10 mouse cellular contexts compared by ENCODE assay signal in the genomic region with DNA sequence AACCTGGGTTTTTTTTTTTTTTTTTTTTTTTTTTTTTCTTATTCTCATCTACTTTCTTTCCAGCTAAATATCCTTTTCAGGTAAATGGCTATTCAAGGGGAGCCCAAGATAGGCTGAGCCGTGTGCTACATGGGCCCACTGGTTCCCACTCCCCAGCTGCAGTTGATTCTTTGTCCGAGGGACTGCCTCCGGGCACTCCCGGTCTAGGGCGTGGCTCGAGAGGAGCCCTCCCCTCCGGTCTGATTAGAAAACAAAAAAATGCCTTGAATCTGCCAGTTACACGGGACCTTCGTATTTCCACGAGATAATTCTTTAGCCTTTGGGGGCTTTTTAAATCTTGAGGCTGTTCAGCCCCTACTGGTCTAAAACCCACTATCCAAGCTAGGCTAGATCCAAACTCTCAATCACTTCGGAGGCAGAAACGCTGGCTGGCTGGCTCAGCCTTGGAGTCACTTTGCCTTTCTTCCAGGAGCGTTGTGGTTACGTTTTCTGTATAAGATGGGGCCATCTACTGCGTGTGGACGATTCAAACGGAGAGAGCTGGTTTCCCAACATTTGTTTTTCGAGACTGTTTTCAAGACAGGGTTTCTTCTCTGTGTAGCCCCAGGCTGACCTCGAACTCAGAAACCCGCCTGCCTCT. TPM values are rescaled to one million over a fixed set of nuclear protein-coding genes. Genes with fewer than 3 reads are reported as not detected.
A peak's percentile ranks its signal among the peaks of the same experiment; 100 is the strongest.
DNase-seq lines count a peak whose midpoint lies in the region; ATAC-seq and TF ChIP-seq lines count a peak whose summit lies in the region.
"Had no signal": no experiment of that assay in that cellular context is flagged by ENCODE, and none has a peak within 500 bp of the region (broad histone marks: within the 10 kb centered on the region; RNA-seq: fewer than 3 reads in every experiment).

No protein-coding gene starts in this region.

- TF ChIP-seq EP300 in liver, embryonic 14.5 days (IDR thresholded peaks at IDR 0.05; ENCODE audit: low read depth): no peak

- DNase-seq in adrenal gland, adult 2 months: peak; percentile 11
- no peak for DNase-seq in adrenal gland, adult 8-10 months
- peak; percentile 79 for DNase-seq in midbrain, embryonic 11.5 days (ENCODE audit: low spot score, missing footprints)
- no peak for DNase-seq in liver, embryonic 14.5 days (ENCODE audit: low read depth in 3 of 3, low spot score in 3 of 3)
- no peak for DNase-seq in thymus, postnatal 0 days (ENCODE audit: low spot score)
- no peak for DNase-seq in thymus, postnatal 36 days
- DNase-seq: layer of hippocampus, adult 9-11 months had no signal

- ATAC-seq in midbrain, embryonic 11.5 days (ENCODE audit: low FRiP score): no peak
- ATAC-seq in midbrain, embryonic 13.5 days: no peak
- ATAC-seq in liver, embryonic 14.5 days (ENCODE audit: insufficient read depth): no peak
- ATAC-seq in CD4-positive, CD25-positive, alpha-beta regulatory T cell, adult 4 months: no peak

- no peak overlapping the region for H3K4me2 ChIP-seq in midbrain, embryonic 11.5 days
- H3K4me2 ChIP-seq in midbrain, embryonic 13.5 days (replicated peaks): no peak overlapping the region
- peak overlapping the region; percentile 56 for H3K4me2 ChIP-seq in liver, embryonic 14.5 days (ENCODE audit: low read depth)

- no peak for TF ChIP-seq CTCF in liver, embryonic 14.5 days (IDR thresholded peaks at IDR 0.05; ENCODE audit: low read depth)

- H3K4me3 ChIP-seq in midbrain, embryonic 11.5 days (ENCODE audit: low read depth, low read length): no peak overlapping the region
- no peak overlapping the region; the same call in 1 of the 2 replicates for H3K4me3 ChIP-seq in midbrain, embryonic 13.5 days (replicated peaks)
- H3K4me3 ChIP-seq in liver, embryonic 14.5 days (ENCODE audit: insufficient read depth in 1 of 2, low read depth in 2 of 2, low read length in 2 of 2): peak overlapping the region; percentile 2 to 14; a peak in 2 of 4 replicates
- H3K4me3 ChIP-seq: erythroblast, embryonic 14.5 days had no signal

- no peak overlapping the region for H3K9ac ChIP-seq in midbrain, embryonic 11.5 days (ENCODE audit: low read length)
- no peak overlapping the region for H3K9ac ChIP-seq in midbrain, embryonic 13.5 days (replicated peaks)
- no peak overlapping the region for H3K9ac ChIP-seq in liver, embryonic 14.5 days (replicated peaks)

- H3K4me1 ChIP-seq in midbrain, embryonic 11.5 days (ENCODE audit: control insufficient read depth, insufficient read depth, low read length): no peaks in the 10 kb centered on the region
- no peaks in the 10 kb centered on the region for H3K4me1 ChIP-seq in midbrain, embryonic 13.5 days (replicated peaks)
- H3K4me1 ChIP-seq in liver, embryonic 14.5 days (replicated peaks; ENCODE audit: control insufficient read depth in 2 of 2, insufficient read depth in 2 of 2, low read length in 1 of 2): no peaks in the 10 kb centered on the region; a peak in 1 of 4 replicates

- H3K27me3 ChIP-seq in midbrain, embryonic 11.5 days (ENCODE audit: control insufficient read depth, insufficient read depth, low read length): no peaks in the 10 kb centered on the region
- H3K27me3 ChIP-seq in midbrain, embryonic 13.5 days: no peaks in the 10 kb centered on the region
- H3K27me3 ChIP-seq in liver, embryonic 14.5 days (ENCODE audit: control insufficient read depth, insufficient read depth, low read length): no peaks in the 10 kb centered on the region; the same call in none of the 2 replicates

- WGBS in midbrain, embryonic 11.5 days: 45% methylated on average over 20 of the region's 20 CpGs
- WGBS in midbrain, embryonic 13.5 days: 47% methylated on average over 20 of the region's 20 CpGs
- 17% methylated on average over 20 of the region's 20 CpGs for WGBS in liver, embryonic 14.5 days (ENCODE audit: insufficient replicate concordance)

- no peaks in the 10 kb centered on the region; the same call in 1 of the 2 replicates for H3K9me3 ChIP-seq in midbrain, embryonic 11.5 days (ENCODE audit: control insufficient read depth, low read length)
- no peaks in the 10 kb centered on the region for H3K9me3 ChIP-seq in midbrain, embryonic 13.5 days
- no peaks in the 10 kb centered on the region for H3K9me3 ChIP-seq in liver, embryonic 14.5 days (ENCODE audit: control insufficient read depth, low read length)

- no peaks in the 10 kb centered on the region for H3K36me3 ChIP-seq in midbrain, embryonic 11.5 days (ENCODE audit: control insufficient read depth, insufficient read depth, low read length)
- no peaks in the 10 kb centered on the region for H3K36me3 ChIP-seq in midbrain, embryonic 13.5 days
- no peaks in the 10 kb centered on the region for H3K36me3 ChIP-seq in liver, embryonic 14.5 days (replicated peaks; ENCODE audit: control insufficient read depth, insufficient read depth, low read depth)

- no peak overlapping the region for H3K27ac ChIP-seq in midbrain, embryonic 11.5 days (ENCODE audit: low read depth, low read length)
- H3K27ac ChIP-seq in midbrain, embryonic 13.5 days: no peak overlapping the region
- no peak overlapping the region for H3K27ac ChIP-seq in liver, embryonic 14.5 days

RNA-seq across cellular contexts. Expression of a gene that starts 1.4 kb away (rescaled TPM):
- total RNA-seq in adrenal gland, adult 2 months (2021): not detected
- not detected in 2 replicates for polyA plus RNA-seq in adrenal gland, adult 2 months (2012; rRNA removed)
- total RNA-seq in adrenal gland, adult 8-10 months (2022): not detected
- polyA plus RNA-seq in midbrain, embryonic 11.5 days (2014; fragmentation: Nextera tagmentation; extraction: Ambion mirVana): not detected in 2 replicates
- polyA plus RNA-seq in midbrain, embryonic 13.5 days (2015; fragmentation: Nextera tagmentation; extraction: Ambion mirVana): not detected in 2 replicates
- not detected in 2 replicates for polyA plus RNA-seq in liver, embryonic 14.5 days (2012; rRNA removed)
- polyA plus RNA-seq in liver, embryonic 14.5 days (2014; fragmentation: Nextera tagmentation; extraction: Ambion mirVana): not detected in 2 replicates
- 3.9 and 4.4 TPM in 2 replicates for polyA plus RNA-seq in thymus, postnatal 0 days (2015; fragmentation: Nextera tagmentation; extraction: Ambion mirVana)
- not detected for polyA plus RNA-seq in CD4-positive, CD25-positive, alpha-beta regulatory T cell, adult 4 months (2017; shearing (Covaris generic))
- polyA plus RNA-seq: erythroblast, embryonic 14.5 days had no signal

RNA-seq across cellular contexts. Expression of a gene that starts 17.7 kb away (rescaled TPM):
- not detected for total RNA-seq in adrenal gland, adult 2 months (2021)
- 0.04 and 0.08 TPM in 2 replicates for polyA plus RNA-seq in adrenal gland, adult 2 months (2012; rRNA removed)
- under 1 TPM; 0.14 to 0.48 (median 0.24) TPM for total RNA-seq in adrenal gland, adult 8-10 months (2022)
- 0.05 TPM in 1 of 2 replicates, not detected in the other for polyA plus RNA-seq in midbrain, embryonic 11.5 days (2014; fragmentation: Nextera tagmentation; extraction: Ambion mirVana)
- 0.12 TPM in 1 of 2 replicates, not detected in the other for polyA plus RNA-seq in midbrain, embryonic 13.5 days (2015; fragmentation: Nextera tagmentation; extraction: Ambion mirVana)
- polyA plus RNA-seq in liver, embryonic 14.5 days (2012; rRNA removed): 1.5 and 1.6 TPM in 2 replicates
- 2.2 and 2.8 TPM in 2 replicates for polyA plus RNA-seq in liver, embryonic 14.5 days (2014; fragmentation: Nextera tagmentation; extraction: Ambion mirVana)
- 0.83 and 0.90 TPM in 2 replicates for polyA plus RNA-seq in thymus, postnatal 0 days (2015; fragmentation: Nextera tagmentation; extraction: Ambion mirVana)
- polyA plus RNA-seq in CD4-positive, CD25-positive, alpha-beta regulatory T cell, adult 4 months (2017; shearing (Covaris generic)): not detected
- polyA plus RNA-seq: erythroblast, embryonic 14.5 days had no signal

RNA-seq across cellular contexts. Expression of a gene that starts 25.3 kb away (rescaled TPM):
- 10 to 100 TPM; 11.7 to 13.5 TPM for total RNA-seq in adrenal gland, adult 2 months (2021)
- 13.4 and 15.4 TPM in 2 replicates for polyA plus RNA-seq in adrenal gland, adult 2 months (2012; rRNA removed)
- 10 to 100 TPM; 13.4 to 29.5 (median 19.3) TPM for total RNA-seq in adrenal gland, adult 8-10 months (2022)
- polyA plus RNA-seq in midbrain, embryonic 11.5 days (2014; fragmentation: Nextera tagmentation; extraction: Ambion mirVana): 2.0 and 2.5 TPM in 2 replicates
- polyA plus RNA-seq in midbrain, embryonic 13.5 days (2015; fragmentation: Nextera tagmentation; extraction: Ambion mirVana): 1.9 and 2.9 TPM in 2 replicates
- polyA plus RNA-seq in liver, embryonic 14.5 days (2012; rRNA removed): 3.9 and 4.3 TPM in 2 replicates
- polyA plus RNA-seq in liver, embryonic 14.5 days (2014; fragmentation: Nextera tagmentation; extraction: Ambion mirVana): 3.6 and 4.2 TPM in 2 replicates
- 10.7 and 12.1 TPM in 2 replicates for polyA plus RNA-seq in thymus, postnatal 0 days (2015; fragmentation: Nextera tagmentation; extraction: Ambion mirVana)
- 10 to 100 TPM; 24.3 to 35.4 TPM for polyA plus RNA-seq in CD4-positive, CD25-positive, alpha-beta regulatory T cell, adult 4 months (2017; shearing (Covaris generic))
- polyA plus RNA-seq: erythroblast, embryonic 14.5 days had no signal

Comparison
In these comparisons a context has a peak if more than half of its experiments do, and no peak if none do; other contexts are left out.
1. DNase-seq: peak in adrenal gland, adult 2 months (single experiment) and midbrain, embryonic 11.5 days (single experiment); none in adrenal gland, adult 8-10 months (single experiment), liver, embryonic 14.5 days (0 of 3), thymus, postnatal 0 days (single experiment) and thymus, postnatal 36 days (0 of 2).
2. H3K4me3 ChIP-seq: peak in liver, embryonic 14.5 days (2 of 2); none in midbrain, embryonic 11.5 days (single experiment) and midbrain, embryonic 13.5 days (single experiment).